Mouse (Mus musculus) heart, embryonic 13.5 days (tissue): ENCODE data around the gene Rgs9. TPM values are rescaled to one million over a fixed set of nuclear protein-coding genes. Genes with fewer than 3 reads are reported as not detected.
A peak's percentile ranks its signal among the peaks of the same experiment; 100 is the strongest.

ENCODE experiments used
- ATAC-seq: fragments of 200-750 bp; cut with Nextera tagmentation; 2 replicates; pipeline ENCODE4 v1.8.0; 2017; ENCODE audit warnings: moderate TSS enrichment; ENCODE audit not compliant: insufficient number of reproducible peaks, low FRiP score, low TSS enrichment; ENCODE audit errors: extremely low read depth
- H3K27ac ChIP-seq: fragments of 300-500 bp; sonication (generic); replicated peaks from 2 replicates; pipeline ENCODE4 v1.5.1; 2015; ENCODE audit warnings: moderate library complexity, mild to moderate bottlenecking, inconsistent platforms
- H3K27me3 ChIP-seq: fragments of 300-500 bp; sonication (generic); replicated peaks from 2 replicates; pipeline ENCODE4 v1.6.1; 2015; ENCODE audit warnings: mild to moderate bottlenecking, inconsistent platforms
- H3K36me3 ChIP-seq: fragments of 300-500 bp; sonication (generic); 2 replicates; pipeline ENCODE4 v1.6.1; 2015; ENCODE audit warnings: mild to moderate bottlenecking, inconsistent platforms
- H3K4me1 ChIP-seq: fragments of 300-500 bp; sonication (generic); 2 replicates; pipeline ENCODE4 v1.6.1; 2015; ENCODE audit warnings: inconsistent platforms
- H3K4me2 ChIP-seq: fragments of 300-500 bp; sonication (generic); 2 replicates; pipeline ENCODE4 v1.6.1; 2015; ENCODE audit warnings: inconsistent platforms, mild to moderate bottlenecking, moderate library complexity
- H3K4me3 ChIP-seq: fragments of 300-500 bp; sonication (generic); 2 replicates; pipeline ENCODE4 v1.5.1; 2015; ENCODE audit warnings: moderate library complexity, mild to moderate bottlenecking, inconsistent platforms
- H3K9ac ChIP-seq: fragments of 300-500 bp; sonication (generic); 2 replicates; pipeline ENCODE4 v1.6.1; 2015; ENCODE audit warnings: inconsistent platforms, mild to moderate bottlenecking, moderate library complexity
- H3K9me3 ChIP-seq: fragments of 300-500 bp; sonication (generic); 2 replicates; pipeline ENCODE4 v1.6.1; 2016; ENCODE audit warnings: inconsistent platforms
- WGBS: fragments of 180-500 bp; shearing (Covaris S2); methylation state at CpG from one replicate; pipeline ENCODE4 v1.1.7; 2015; ENCODE audit warnings: mixed read lengths; 5-methylcytosine and 5-hydroxymethylcytosine counted together
- polyA plus RNA-seq: library from polyadenylated mRNA; unstranded; fragments of >200 nt; fragmentation: Nextera tagmentation; extraction: Ambion mirVana; gene quantifications from 2 replicates; pipeline ENCODE4 v1.2.1, GENCODE M21; 2015

Rgs9 gene
- polyA plus RNA-seq, 1 experiment from 2014 or later, result 0.64 TPM

- H3K9ac ChIP-seq, result no peak overlapping the region
- H3K36me3 ChIP-seq, result no peaks in the 10 kb centered on the region
- no peaks in the 10 kb centered on the region for H3K4me1 ChIP-seq
- H3K27me3 ChIP-seq, result peaks cover 29% of the 10 kb centered on the region
- no peak for ATAC-seq
- no peak overlapping the region for H3K27ac ChIP-seq
- no peak overlapping the region for H3K4me2 ChIP-seq
- WGBS, result 63% methylated on average over 8 of the region's 8 CpGs
- no peak overlapping the region for H3K4me3 ChIP-seq
- no peaks in the 10 kb centered on the region; the same call in 1 of the 2 replicates for H3K9me3 ChIP-seq
Observed at GRCm38 (mm10) chr11:109237796-109238195, 60.1 kb downstream of the Rgs9 start.

GRCm38 (mm10) chr11:109233627-109234026 lies 64.3 kb downstream of the Rgs9 start:
- Histone ChIP-seq H3K4me3 (no peak overlapping the region), H3K9ac (no peak overlapping the region), H3K9me3 (no peaks in the 10 kb centered on the region; the same call in 1 of the 2 replicates), H3K27ac (no peak overlapping the region), H3K4me2 (no peak overlapping the region), H3K36me3 (no peaks in the 10 kb centered on the region), H3K27me3 (peaks cover 21% of the 10 kb centered on the region), H3K4me1 (no peaks in the 10 kb centered on the region)
- 57% methylated on average over 3 of the region's 3 CpGs for WGBS
- ATAC-seq, result no peak

GRCm38 (mm10) chr11:109232811-109233210 lies 65.1 kb downstream of the Rgs9 start:
- H3K9ac ChIP-seq, result no peak overlapping the region
- no peaks in the 10 kb centered on the region; the same call in 1 of the 2 replicates for H3K9me3 ChIP-seq
- H3K4me3 ChIP-seq, result no peak overlapping the region
- H3K27ac ChIP-seq, result no peak overlapping the region
- peaks cover 14% of the 10 kb centered on the region for H3K27me3 ChIP-seq
- H3K36me3 ChIP-seq, result no peaks in the 10 kb centered on the region
- H3K4me1 ChIP-seq, result no peaks in the 10 kb centered on the region
- no peak overlapping the region for H3K4me2 ChIP-seq
- no peak for ATAC-seq
- WGBS, result 77% methylated on average over 6 of the region's 6 CpGs

- Histone ChIP-seq H3K9me3 (no peaks in the 10 kb centered on the region), H3K4me2 (no peak overlapping the region), H3K4me3 (no peak overlapping the region), H3K27me3 (no peaks in the 10 kb centered on the region), H3K27ac (no peak overlapping the region), H3K36me3 (no peaks in the 10 kb centered on the region), H3K9ac (no peak overlapping the region), H3K4me1 (no peaks in the 10 kb centered on the region)
- WGBS, result 74% methylated on average over 12 of the region's 12 CpGs
- no peak for ATAC-seq
Observed at GRCm38 (mm10) chr11:109227139-109227538, 70.8 kb downstream of the Rgs9 start.

- H3K27me3 ChIP-seq, result peaks cover 5% of the 10 kb centered on the region; the same call in 1 of the 2 replicates
- no peak overlapping the region for H3K4me3 ChIP-seq
- WGBS, result 45% methylated on average over 4 of the region's 4 CpGs
- no peak overlapping the region for H3K4me2 ChIP-seq
- H3K4me1 ChIP-seq, result no peaks in the 10 kb centered on the region
- H3K36me3 ChIP-seq, result no peaks in the 10 kb centered on the region
- H3K27ac ChIP-seq, result no peak overlapping the region
- H3K9me3 ChIP-seq, result no peaks in the 10 kb centered on the region
- ATAC-seq, result no peak
- no peak overlapping the region for H3K9ac ChIP-seq
Observed at GRCm38 (mm10) chr11:109221209-109222007, 76.5 kb downstream of the Rgs9 start.

- H3K4me2 ChIP-seq, result no peak overlapping the region
- no peak overlapping the region for H3K27ac ChIP-seq
- no peak overlapping the region for H3K4me3 ChIP-seq
- no peaks in the 10 kb centered on the region for H3K36me3 ChIP-seq
- no peaks in the 10 kb centered on the region for H3K9me3 ChIP-seq
- peaks cover 5% of the 10 kb centered on the region; the same call in 1 of the 2 replicates for H3K27me3 ChIP-seq
- ATAC-seq, result no peak
- no peak overlapping the region for H3K9ac ChIP-seq
- WGBS, result 72% methylated on average over 15 of the region's 15 CpGs
- H3K4me1 ChIP-seq, result no peaks in the 10 kb centered on the region
Observed at GRCm38 (mm10) chr11:109218722-109219430, 79.1 kb downstream of the Rgs9 start.

- Histone ChIP-seq H3K36me3 (no peaks in the 10 kb centered on the region), H3K27me3 (peaks cover 5% of the 10 kb centered on the region; the same call in 1 of the 2 replicates), H3K4me2 (no peak overlapping the region), H3K9me3 (no peaks in the 10 kb centered on the region), H3K27ac (no peak overlapping the region), H3K9ac (no peak overlapping the region), H3K4me3 (no peak overlapping the region), H3K4me1 (no peaks in the 10 kb centered on the region)
- ATAC-seq, result no peak
- 59% methylated on average over 12 of the region's 12 CpGs for whole genome bisulfite sequencing
Observed at GRCm38 (mm10) chr11:109217827-109218536, 79.9 kb downstream of the Rgs9 start.

GRCm38 (mm10) chr11:109210772-109211171 lies 87.2 kb downstream of the Rgs9 start:
- Histone ChIP-seq H3K36me3 (no peaks in the 10 kb centered on the region), H3K4me3 (no peak overlapping the region), H3K9ac (no peak overlapping the region), H3K4me1 (peaks cover 8% of the 10 kb centered on the region), H3K4me2 (no peak overlapping the region), H3K27ac (no peak overlapping the region), H3K27me3 (no peaks in the 10 kb centered on the region; the same call in 1 of the 2 replicates), H3K9me3 (no peaks in the 10 kb centered on the region)
- 32% methylated on average over 11 of the region's 11 CpGs for WGBS
- ATAC-seq, result no peak

- H3K4me2 ChIP-seq, result no peak overlapping the region
- peaks cover 8% of the 10 kb centered on the region for H3K4me1 ChIP-seq
- H3K9ac ChIP-seq, result no peak overlapping the region
- H3K36me3 ChIP-seq, result no peaks in the 10 kb centered on the region
- 63% methylated on average over 7 of the region's 7 CpGs for WGBS
- no peak overlapping the region for H3K27ac ChIP-seq
- H3K4me3 ChIP-seq, result no peak overlapping the region
- H3K27me3 ChIP-seq, result no peaks in the 10 kb centered on the region; the same call in 1 of the 2 replicates
- no peaks in the 10 kb centered on the region for H3K9me3 ChIP-seq
- ATAC-seq, result no peak
Observed at GRCm38 (mm10) chr11:109210341-109210740, 87.6 kb downstream of the Rgs9 start.

- Histone ChIP-seq H3K4me3 (no peak overlapping the region), H3K27ac (no peak overlapping the region), H3K9ac (no peak overlapping the region), H3K4me2 (peak overlapping the region; percentile 27; the same call in 1 of the 2 replicates), H3K4me1 (peaks cover 8% of the 10 kb centered on the region), H3K27me3 (peaks cover 2% of the 10 kb centered on the region; the same call in 1 of the 2 replicates), H3K36me3 (no peaks in the 10 kb centered on the region), H3K9me3 (no peaks in the 10 kb centered on the region)
- ATAC-seq, result no peak
- 20% methylated on average over 13 of the region's 13 CpGs for WGBS
Observed at GRCm38 (mm10) chr11:109206732-109207131, 91.2 kb downstream of the Rgs9 start.

GRCm38 (mm10) chr11:109206028-109206427 lies 91.9 kb downstream of the Rgs9 start:
- Histone ChIP-seq H3K36me3 (no peaks in the 10 kb centered on the region), H3K27me3 (peaks cover 3% of the 10 kb centered on the region; the same call in 1 of the 2 replicates), H3K4me2 (no peak overlapping the region), H3K4me3 (no peak overlapping the region), H3K9me3 (no peaks in the 10 kb centered on the region), H3K9ac (no peak overlapping the region), H3K4me1 (peaks cover 8% of the 10 kb centered on the region), H3K27ac (no peak overlapping the region)
- ATAC-seq, result no peak
- 63% methylated on average over 1 of the region's 1 CpGs for WGBS
